Mouse (Mus musculus) testis, postnatal 10 days (tissue): ENCODE data around the gene Wdfy2.
"Not testable (repeated sequence)": the region's sequence is repeated elsewhere in the genome, so short reads cannot be mapped to it uniquely, and the experiment has no call there.

Source experiments
- DNase-seq: peaks from one replicate; pipeline ENCODE4 v3.0.0; 2021; ENCODE audit warnings: low spot score

Gene Wdfy2

DNA sequence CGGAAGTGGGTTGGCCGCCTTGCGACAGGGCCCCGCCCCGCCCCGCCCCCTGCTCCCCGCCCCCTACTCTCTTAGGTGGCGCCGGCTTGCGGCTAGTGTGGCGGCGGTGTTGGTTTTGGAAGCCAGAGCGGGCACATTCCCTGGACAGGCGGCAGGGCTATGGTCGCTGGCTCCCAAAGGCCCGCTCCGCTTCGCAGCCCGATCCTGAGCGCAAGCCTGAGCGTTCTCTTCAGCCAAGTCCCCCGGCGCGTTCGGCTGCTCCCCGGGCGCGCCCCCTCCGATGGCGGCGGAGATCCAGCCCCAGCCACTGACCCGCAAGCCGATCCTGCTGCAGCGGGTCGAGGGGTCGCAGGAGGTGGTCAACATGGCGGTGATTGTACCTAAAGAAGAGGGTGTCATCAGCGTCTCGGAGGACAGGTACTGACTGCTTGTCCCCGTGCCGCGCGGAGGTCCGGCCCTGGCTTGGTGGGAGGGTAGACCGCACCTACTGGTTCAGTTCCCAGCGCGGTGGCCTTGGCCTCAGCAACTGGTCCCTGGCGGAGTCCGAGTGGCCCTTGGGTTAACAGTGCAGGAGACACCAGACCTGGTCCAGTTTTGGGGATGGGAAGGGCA lies at the start of gene Wdfy2:
Gene Wdfy2 (plus strand): TSS at position 38 of the 612 bp plus-strand sequence.
- DNase-seq: peak; percentile 76

DNA sequence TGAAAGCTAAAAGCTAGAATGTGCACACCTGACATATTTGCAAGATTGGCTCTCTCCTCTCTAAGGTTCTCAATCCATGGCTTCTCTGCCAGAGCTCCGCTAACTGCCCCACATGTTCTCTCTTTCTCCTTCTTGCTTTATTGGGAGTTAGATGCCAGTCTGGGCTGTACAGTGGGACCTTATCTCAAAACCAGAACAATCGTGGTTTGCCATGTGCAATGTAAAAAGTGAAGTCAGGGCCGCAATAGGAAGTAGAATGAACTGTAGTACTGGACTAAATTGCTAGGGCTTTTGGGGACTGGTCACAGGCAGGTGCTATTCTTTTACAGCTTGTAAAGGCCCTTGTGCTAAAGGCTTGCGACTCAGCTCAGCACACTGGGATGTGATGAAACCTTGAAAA lies 48.2 kb upstream of the Wdfy2 start:
- no peak for DNase-seq

DNA sequence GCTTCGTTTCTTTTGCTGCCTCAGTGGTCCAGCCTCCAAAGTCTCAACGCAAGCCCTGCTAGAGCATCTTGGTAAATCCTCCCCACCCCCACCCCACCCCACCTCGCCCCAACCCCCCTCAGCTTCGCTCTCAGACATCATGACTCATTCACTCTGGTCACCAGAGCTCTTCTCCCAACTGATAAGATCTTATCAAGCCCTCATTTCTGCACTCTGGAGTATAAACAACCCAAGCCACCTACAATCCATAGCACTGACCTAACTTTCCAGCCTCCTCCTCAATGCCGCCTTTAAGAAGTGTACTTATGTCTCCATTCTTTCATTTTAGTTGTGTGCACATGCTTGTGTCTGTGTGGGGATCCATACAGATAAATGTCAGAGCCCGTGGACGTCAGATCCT lies 41.8 kb upstream of the Wdfy2 start:
- DNase-seq: no peak

GRCm38 (mm10) chr14:62798608-62799101 lies 38.8 kb upstream of the Wdfy2 start:
- DNase-seq: no peak

- no peak for DNase-seq
These were observed 36.7 kb upstream of the Wdfy2 start for GRCm38 (mm10) chr14:62800791-62801190.

- DNase-seq: no peak
These were observed 34.3 kb upstream of the Wdfy2 start for GRCm38 (mm10) chr14:62803204-62803603.

GRCm38 (mm10) chr14:62806921-62807320 lies 30.6 kb upstream of the Wdfy2 start:
- no peak for DNase-seq

DNA sequence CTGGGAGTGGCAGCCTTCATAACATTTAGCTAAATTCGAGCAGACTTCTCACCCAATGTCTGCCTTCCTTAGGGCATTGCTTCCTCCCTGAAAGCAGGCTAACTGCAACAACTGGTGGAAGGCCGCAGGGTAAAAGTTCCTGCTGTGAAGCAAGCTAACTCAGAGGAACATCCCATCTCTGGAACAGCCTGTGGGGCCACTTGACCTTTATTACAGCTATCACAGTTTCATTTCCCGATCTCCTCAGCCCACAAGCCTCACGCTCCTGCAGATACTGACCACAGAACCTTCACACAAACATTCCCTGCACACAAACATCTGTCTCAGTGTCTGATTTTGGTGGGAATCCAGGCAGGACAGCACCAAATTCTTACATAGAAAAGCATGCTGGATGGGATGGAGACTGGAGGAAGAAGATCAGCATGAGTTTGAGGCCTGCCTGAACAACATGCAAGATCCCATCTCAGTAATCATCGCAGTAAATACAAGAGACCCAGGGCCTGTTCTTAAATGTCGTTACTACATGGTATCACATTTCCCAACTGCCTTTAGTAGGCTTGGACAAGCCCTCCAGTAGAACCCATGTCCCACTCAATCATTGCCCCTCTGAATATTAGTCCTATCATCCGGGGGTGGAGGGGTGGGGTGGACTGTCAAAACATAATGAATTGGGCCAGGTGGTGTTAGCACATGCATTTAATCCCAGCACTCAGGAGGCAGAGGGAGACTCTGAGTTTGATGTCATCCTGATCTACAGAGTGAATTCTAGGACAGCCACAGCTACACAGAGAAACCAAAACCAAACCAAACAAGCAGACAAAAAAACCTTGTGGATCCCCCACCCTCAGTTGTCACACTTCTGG lies 28.6 kb upstream of the Wdfy2 start:
- DNase-seq: no peak

DNA sequence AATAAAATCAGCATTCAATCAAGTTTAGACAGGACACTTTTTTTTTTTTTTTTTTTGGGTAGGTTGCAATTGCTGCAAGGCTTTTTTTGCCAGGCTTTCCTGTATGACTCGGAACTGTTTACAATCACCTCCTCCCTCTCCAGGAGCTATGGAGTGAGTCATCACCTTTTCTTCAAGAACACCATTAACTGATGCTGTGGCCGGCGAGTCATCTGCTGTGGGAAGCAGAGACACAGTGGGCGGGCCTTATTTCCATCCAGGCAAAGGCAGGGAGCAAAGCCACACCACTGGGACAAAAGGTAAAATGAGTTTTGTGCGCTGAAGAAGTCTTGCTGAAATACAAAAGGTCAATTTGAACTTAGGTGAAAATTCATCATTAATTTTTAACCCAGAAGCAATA lies 24.7 kb upstream of the Wdfy2 start:
- no peak for DNase-seq

DNA sequence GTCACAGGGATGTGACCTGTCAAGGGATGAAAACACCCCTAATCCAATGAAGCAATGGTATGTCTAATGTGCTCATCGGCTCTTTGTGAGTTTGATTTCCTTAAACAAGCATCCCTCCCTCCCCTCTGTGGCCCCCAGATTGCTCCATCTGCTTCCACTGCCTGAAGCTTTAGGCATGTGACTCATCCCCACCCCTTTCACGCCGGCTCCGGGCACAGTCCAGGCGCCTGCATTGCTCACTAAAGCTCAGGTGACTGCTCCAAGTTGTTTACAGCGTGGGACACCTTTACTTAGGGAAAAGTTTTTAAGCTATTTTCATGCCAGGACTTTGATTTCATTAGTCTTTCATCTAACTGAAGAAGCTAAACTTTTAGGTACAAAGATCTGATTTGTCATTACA lies 22.9 kb upstream of the Wdfy2 start:
- DNase-seq: no peak

DNA sequence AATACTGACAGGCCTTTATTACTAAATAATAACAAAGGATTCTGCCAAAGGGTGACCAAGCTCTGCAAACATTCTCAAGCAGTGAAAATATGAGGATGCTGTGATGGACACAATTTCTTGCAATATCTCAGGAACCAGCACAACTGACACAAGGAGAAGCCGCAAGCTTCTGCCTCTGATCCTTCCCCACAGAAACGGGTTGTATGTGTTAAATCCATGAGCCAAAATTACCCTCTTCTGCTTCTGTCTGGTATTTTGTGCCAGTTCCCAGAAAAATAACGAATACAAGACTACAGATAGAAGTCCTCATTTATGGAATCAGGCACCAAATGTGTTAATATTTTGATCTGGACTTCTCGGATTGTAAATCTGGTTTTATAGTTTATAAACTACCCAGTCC lies 20.7 kb upstream of the Wdfy2 start:
- no peak for DNase-seq

- no peak for DNase-seq
These were observed 11.7 kb upstream of the Wdfy2 start for GRCm38 (mm10) chr14:62825575-62826332.

DNA sequence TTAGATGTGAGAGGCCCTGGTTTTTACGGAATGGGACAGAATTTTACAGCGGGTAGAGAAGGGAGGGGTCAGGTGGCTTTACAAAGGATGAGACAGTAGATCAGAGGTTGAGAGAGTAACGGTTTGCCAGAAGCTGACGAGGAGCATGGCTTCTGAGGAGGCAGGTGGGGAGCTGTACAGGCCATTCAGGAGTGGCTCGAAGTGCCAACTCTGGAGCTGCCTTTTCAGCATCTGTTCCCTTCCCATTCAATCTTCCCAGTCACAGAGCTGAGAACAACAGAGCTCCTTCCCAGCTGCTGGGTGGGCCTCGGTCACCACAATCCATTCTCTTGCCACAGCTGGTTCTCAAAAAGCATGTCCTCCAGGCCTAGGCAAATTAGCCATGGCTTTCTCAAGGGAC lies 8.2 kb upstream of the Wdfy2 start:
- DNase-seq: no peak

- DNase-seq: no peak
These were observed 5.7 kb upstream of the Wdfy2 start for GRCm38 (mm10) chr14:62831691-62832275.

- no peak for DNase-seq
These were observed 4.4 kb upstream of the Wdfy2 start for GRCm38 (mm10) chr14:62833036-62833435.

DNA sequence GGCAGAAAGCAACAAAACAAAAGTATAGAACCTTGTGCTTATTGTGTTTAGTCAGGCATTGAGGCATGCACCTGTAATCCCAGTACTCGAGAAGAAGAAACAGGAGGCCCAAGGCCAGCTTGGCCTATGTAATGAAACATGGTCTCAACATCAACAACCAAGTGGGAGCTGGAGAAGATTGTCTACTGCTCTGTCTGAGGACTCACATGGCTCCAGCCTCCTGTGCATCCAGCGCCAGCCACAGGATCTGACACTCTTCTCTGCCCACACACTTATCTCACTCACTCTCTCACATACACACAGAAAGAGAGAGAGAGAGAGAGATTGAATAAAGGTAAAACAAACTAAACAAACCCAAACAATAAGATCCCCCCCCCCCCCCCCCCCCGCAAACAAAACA lies 3.9 kb upstream of the Wdfy2 start:
- no peak for DNase-seq

DNA sequence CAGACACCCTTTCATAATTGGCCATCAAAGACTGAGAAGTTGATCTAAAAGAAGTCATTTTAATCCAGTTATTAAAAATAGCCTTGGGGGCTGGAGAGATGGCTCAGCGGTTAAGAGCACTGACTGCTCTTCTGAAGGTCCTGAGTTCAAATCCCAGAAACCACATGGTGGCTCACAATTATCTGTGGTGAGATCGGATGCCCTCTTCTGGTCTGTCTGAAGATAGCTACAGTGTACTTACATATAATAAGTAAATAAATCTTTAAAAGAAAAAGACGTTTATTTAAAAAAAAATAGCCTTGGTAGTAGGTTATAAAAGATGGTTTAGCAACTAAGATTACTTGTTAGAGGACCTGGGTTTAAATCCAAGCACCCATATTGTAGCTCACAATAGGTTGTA lies 1.7 kb upstream of the Wdfy2 start:
- DNase-seq: not testable (repeated sequence)

DNA sequence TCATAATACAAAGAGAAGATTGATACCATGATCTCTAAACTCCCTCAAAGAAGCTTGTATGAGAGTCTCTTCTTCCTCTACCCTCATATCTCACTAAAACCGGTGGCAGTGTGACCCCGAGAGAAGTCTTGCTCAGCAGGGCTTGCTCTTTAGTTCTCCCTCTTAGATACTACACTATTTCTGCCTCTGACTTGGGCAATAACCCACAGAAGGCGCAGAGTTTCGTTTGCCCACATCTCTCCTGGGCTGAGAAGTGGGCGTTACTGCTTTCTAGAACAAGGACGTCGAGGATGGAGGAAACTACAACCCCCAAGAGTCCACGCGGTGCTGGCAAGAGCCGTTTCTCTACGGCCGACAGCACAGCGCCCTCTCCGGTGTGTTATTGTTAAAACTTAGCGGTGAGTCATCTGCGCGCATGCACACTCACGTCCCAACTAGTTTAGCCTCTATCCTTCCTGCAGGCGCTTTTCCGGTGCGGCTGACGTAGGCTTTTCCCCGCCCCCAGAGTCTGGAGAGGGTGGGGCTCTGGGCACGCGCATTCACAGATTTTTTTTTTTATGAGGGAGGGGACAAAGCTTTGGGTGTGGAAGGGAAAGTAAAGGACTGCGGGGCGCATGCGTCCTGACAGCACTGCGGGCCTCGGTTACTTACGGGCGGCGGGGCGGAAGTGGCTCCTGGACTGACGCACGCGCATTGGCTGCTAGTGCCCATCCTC lies 395 bp upstream of the Wdfy2 start:
- peak; percentile 97 for DNase-seq

DNA sequence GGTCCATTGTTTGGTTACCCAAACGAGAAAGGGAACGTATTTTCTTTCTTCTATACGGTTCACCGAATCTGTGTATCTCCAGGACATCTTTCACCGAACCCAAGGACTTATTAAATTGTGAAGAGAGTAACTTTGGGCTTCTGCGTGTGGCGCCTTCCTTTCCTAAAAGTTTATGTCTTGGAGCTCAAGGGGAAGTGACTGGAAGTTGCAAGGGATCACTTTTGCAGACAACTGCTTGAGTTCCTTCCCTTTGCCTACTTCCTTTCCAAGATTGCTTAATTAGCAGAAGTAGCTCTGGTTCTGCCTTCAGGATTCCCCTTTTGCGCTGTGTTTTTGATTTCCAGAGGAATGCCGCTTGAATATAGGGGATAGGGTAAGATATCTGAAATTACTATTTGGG lies 858 bp downstream of the Wdfy2 start:
- DNase-seq: no peak

DNA sequence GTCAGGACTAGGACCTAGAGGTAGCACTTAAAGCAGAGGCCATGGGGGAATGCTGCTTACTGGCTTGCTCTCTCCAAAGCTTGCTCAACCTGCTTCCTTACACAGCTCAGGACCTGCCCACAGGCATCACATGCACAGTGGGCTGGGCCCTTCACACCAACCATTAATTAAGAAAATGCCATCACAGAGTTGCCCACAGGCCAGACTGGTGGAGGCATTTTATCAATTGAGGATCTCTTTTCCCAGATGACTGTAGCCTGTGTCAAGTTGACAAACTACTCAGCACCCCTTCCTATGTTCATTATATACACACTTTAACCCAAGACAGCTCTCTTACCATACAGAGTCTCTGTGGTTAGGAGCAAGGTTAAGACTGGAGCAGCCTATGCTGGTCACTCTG lies 4.2 kb downstream of the Wdfy2 start:
- DNase-seq: no peak

DNA sequence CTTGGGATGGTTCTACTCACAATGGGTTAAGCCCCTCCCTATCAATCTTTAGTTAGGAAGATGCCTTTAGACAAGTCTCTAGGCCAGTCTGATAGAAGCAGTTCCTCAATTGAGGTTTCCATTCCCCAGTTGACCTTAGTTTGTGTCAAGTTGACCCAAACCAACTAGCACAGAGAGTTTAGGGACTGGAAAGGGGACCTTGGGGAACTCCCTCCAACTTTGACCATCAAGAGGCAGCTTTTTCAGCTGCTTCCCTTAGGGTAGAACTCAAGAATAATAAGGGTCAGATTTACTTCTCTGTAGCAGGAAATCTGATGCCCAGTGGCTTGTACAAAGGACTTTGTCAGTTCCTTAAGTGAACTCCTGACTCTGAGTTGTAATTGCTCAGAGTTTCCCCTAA lies 5.0 kb downstream of the Wdfy2 start:
- DNase-seq: no peak

DNA sequence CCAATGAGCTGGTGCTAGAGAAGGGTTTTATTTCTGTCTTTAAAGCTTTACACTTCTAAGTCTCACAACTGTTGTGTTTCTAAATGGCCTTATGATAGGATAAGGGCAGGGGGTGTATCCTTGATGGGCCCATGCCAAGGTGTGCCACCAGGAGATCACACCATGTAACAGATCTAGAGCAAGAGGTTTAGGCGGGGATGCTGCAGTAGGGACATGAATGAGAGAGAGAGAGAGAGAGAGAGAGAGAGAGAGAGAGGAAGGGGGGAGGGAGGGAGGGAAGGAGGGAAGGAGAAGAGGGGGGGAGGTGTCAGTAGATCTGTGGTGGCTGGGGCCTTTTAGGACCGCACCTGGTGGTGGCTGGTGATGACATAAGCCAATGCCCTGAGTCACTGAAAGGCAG lies 5.5 kb downstream of the Wdfy2 start:
- DNase-seq: no peak
